Mouse (Mus musculus) kidney, postnatal 25 days (tissue): Measurements from ENCODE around the gene Ip6k3.
A peak's percentile ranks its signal among the peaks of the same experiment; 100 is the strongest.

ENCODE experiments used
- DNase-seq, 2 experiments: peaks; one replicate each; pipeline ENCODE4 v3.0.0; 2021; ENCODE audit warnings: mixed read lengths in 2 of 2

Ip6k3 gene

DNA sequence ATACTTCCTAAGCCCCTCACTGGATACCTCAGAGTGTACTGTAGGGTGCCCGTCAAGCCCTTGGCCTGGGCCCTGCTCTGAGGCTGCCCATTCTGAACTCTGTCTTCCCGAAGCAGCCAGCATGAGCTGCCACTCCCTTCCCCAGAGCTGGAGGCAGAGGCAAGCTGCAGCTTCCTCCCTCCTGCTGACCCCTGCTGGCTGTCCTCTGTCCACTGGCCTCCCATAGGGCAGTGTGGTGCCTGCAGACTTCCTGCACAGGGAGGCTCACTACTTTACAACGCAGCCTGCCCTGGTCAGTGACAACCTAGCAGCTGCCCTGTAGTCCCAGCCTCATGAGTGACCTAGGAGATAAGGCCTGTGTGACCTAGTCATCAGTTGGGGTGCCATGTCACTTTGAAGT lies 14.1 kb upstream of the Ip6k3 start:
- DNase-seq, result peak in 1 of 2 experiments; percentile 54

DNA sequence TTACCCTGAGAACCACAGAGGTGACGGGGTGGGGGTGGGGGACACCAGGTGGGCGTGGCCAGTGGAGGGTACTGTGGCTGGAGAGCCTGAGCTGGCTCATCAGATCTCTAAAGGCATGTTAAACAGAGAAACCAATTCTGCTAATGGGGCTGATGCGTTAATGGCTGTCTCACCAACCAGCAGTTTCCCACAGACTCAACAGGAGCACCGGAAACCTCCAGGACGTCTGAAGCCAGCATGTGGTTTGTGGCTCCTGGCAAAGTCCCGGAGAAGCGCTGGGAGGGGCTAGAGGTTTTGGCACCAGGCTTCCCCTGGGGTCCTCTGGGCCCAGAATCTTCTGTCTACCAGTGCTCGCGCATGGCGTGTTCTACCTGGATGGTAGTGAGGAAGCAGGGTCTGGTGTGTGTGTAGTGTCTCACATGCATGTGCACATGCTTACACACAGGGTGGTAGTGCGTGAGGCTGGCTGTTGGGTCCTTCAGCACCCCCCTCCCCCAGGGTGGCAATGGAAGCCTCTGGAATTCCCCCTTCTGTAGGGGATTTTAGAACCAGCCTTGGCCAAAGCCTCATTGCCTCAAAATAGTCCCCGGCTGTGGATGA lies 12.2 kb upstream of the Ip6k3 start:
- DNase-seq, result no peak

DNA sequence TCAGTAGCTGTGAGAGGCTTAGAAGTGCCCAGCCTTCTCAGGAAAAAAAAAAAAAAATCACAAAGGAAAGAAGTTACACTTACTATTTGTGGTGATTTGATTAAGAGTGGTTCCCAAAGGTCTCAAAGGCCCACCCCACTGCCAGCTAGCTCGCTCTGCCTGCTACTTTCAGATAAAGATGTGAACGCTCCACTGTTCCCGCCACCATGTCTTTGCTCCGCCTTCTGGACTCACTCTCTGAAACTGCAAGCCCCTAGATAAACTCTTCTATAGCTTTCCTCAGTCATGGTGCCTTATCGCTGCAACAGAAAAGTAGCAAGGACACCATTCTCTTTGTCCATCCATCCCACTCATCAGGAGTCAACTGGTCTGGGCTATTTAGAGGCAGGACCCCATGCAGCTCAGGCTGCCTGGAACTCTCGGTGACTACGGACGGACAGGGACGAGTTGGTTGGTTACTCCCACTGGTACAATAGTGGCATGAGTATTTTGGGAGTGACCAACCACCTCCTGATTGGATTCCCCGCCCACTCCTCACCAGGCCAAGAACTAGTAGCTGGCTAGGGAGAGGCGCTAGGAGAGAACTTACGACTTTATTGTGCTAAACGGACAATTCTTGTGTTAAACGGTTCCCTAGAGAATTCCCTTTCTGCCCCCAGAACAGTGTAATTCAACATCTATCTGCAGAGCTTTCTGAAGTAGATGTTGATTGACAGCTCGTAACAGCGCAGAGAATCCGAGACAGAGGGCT lies 11.0 kb upstream of the Ip6k3 start:
- no peak for DNase-seq

DNA sequence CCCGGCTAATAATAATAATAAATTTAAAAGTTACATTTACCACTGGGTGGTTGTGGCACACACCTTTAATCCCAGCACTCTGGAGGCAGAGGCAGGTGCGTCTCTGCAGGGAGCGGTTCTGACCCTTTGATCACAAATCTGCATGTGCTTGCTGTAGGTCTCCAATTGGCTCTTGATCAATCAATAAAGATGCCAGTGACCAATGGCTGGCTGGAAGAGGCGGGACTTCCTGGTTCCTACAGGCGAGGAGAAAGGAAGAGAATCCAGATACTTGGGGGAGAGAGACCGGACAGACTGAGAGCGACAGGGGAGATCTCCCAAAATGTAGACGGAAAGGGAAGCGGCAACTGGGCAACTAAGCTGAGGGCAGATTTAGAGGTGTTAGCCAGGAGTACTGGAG lies 10.4 kb upstream of the Ip6k3 start:
- no peak for DNase-seq

DNA sequence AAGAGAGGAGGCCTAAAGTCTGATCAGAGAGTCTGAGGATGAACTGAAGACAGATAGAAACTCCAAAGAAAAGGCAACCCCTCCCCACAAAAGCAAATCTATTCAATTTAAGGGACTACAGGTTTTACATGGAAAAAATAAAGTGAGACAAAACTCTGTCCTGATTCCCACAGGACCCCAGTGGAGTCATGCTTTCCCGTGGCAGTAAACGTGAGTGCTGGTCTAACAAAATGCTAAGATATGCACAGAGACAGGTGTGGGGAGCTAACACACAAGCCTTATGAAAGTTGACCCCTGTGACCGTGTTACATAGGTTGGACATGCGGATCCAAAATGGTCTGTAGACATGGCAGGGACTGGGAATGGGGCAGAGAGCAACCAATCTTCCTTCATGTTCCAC lies 9.2 kb upstream of the Ip6k3 start:
- no peak for DNase-seq

DNA sequence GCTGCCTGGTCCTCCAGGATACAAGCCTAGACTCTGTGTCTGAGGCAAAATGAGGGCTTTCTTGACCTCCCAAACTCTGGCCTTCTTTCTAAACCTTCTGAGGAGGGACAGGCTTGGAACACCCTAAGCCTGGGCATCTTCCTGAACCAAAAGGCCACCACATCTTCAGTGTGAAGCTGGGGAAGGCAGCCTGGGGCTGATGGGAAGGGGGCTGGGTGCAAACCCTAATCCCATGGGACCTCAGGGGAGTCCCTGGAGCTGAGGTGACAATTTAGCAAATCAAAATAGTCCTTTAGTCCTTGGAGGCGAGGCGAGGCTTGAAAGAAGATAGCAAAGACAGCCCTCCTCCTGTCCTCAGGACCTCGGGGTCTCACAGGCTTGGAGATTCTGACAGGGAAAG lies 8.7 kb upstream of the Ip6k3 start:
- no peak for DNase-seq

DNA sequence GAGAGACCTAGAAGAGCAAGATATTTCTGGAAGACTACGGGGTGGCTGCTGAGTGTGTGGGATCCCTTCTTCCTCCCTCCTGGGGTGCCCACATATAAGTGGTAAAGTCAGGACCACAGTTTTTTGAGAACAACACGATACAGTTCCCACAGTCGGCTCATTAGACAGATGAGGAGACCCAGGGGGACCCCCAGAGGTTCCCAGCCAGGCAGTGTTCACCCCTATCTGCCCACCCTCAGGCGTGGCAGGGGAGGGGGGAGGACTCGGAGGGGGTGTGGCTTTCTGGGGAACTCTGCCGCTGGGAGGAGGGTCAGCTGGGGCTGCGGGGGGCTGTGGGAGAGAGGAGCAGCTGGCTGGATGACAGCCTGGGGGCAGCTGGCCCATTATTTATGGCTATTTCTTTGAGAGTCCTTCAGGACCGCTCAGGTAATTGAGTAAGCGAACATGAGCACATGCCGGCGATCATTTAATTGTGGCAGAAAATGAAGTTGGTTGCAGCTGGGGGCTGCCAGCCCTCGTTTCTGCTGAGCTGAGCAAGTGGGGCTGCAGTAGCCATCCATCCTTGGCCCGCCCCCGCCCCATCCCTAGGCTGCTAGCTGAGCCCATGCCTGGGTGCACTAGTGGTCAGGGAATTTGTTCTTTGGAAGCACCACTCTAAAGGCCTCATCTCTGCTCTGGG lies 7.7 kb upstream of the Ip6k3 start:
- no peak for DNase-seq

DNA sequence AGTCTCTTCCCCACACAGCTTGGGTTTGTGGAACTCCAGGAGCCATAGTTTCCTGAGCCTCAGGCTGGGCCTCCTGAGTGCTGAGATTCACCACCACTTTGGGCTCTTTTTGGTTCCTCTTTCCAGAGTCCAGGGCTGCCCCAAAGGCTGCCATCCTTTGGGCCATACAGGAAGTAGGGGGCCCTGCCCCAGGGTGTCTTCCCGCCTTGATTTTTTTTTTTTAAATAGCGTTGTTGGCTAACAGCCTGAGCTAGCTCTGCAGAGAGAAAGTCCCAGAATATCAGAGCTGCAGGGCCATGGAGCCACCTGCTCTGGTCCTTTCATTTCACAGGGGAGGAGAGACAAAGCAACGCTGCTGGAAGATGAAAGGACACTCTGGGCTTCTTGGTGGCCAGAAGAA lies 6.1 kb upstream of the Ip6k3 start:
- no peak for DNase-seq

DNA sequence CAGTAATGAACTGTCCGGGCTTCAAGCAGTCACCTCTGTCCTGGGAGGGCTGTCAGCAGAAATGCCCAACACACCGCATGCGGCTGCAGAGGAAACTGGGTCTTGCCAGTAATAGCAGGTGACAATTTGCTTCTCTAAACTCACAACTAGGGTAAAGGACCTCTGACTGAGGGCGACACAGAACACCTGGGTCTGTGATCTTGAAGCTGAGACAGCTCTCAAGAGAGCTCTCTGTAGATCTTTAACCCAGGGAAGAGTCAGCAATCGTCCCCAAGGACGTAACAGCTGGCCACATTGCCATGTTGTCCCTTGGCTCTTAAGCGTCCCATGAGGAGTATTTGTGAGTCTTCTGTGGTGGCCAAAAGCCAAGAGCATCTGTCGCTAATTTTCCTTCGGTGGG lies 4.9 kb upstream of the Ip6k3 start:
- no peak for DNase-seq

DNA sequence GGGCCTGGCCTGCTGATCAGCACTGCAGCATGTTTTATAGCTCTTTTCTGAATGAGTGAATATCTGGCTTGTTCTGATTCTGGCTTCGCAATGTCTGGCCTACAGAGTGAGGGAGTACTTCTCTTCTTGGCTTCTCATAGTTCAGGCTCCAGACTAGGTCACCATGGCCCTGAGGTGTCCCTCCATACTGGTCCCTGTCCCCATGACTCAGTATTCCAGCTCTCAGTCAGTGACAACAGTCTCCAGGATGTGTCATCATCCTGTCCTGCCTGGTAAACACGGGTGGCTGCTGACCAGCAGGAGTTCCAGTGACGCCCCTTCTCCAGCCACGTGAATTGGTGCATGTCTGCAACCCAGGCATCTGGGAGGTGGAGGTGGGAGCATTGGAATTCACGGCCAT lies 3.5 kb upstream of the Ip6k3 start:
- no peak for DNase-seq

DNA sequence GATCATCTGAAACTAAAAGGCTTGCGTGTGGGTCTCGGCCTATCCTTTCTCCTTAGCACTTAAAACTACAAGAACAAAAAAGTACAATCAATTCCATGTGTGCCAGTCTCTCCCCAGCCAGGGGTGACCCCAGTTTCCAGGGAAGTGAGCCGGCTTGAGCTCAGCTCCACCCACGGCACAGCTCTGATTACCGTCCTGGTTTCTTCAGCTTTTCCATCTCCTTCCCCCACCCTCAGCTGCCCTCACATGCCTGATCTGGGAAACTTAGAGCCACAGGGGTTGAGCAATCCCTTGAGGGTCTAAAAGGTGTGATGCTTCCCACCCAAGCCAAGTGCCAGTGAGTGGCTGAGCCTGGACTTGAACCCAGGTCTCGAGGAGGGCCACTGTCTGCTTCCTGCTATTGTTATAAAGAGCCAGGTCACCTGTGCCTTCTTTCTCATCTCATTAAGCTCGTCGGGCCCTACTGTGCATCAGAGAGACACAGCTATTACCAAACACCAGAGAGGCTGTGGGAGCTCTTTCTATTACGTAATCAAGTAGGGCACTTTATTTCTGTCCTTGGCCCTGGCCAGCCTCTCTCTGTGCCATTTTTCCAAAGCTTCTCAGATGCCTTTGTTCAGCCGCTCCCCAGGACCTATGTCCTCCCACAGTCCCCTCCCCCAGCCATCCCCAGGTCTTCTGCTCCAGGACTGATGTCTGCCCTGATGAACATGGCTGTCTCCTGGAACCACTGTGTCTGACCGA lies 2.5 kb upstream of the Ip6k3 start:
- no peak for DNase-seq

DNA sequence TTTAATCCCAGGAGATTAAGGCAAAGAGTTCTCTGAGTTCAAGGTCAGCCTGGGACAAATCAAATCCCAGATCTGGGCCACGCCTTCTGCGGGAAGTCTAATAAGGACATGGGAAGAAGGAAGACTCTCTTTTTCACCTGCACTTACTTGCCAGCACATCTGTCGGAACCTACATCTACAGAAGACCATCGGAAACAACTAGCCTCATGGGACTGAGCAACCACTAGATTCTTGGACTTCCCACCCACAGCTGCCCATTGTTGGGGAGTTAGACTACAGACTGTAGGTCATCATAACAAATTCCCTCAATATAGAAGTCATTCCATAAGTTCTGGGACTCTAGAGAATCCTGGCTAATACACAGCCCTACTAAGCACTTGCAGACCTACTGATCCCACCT lies 974 bp upstream of the Ip6k3 start:
- no peak for DNase-seq

DNA sequence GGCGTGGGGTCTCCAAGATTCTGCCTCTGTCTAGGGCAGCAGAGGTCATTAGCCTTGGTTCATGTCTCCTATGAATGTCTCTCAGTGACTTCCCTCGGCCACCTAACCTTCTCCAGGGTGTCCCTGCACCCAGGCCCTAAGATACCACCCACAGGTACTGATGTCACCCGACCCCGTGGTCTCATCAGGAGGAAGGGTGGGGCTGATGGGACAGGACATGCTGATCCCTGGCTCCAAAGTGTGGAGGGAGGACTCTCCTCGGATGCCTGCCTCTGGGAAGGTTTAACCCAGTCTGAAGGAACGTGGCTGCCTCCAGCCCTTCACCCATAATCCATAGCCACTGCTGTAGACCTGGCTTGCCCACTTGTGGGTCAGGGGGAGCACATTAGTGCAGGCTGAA lies 694 bp downstream of the Ip6k3 start:
- DNase-seq, result no peak

DNA sequence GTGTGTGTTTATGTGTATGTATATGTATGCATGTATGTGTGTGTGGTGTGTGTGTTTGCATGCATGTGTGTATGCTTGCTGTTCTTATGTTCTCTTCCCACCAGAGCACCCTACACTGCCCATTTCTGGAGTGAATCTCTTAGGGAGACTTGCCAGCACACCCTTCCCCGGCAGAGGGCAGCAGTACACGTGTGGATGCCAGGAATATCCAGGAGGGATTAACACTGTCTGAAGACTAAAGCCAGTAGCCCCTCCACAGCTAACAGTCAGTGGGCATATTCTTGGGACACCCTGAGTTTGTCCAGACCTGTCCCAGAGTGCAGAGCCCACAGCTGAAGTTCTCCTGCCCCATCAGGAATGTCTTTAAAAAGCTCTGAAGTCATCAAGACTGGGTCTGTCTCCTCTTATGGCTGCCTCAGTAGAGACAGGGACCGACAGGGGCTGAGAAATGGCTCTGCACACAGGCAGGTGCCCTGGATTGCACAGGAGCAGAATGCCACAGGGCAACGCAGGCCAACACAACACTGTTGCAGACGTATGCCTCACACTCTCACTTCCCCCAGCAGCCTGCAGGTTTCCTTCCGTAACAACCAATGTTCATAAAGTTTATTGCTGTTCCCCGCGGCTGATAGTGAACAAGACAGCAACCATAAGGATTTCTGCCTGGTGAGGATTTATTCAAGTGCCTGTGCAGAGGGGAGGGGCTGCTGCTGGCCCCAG lies 2.4 kb downstream of the Ip6k3 start:
- DNase-seq, result peak in 1 of 2 experiments; percentile 61

DNA sequence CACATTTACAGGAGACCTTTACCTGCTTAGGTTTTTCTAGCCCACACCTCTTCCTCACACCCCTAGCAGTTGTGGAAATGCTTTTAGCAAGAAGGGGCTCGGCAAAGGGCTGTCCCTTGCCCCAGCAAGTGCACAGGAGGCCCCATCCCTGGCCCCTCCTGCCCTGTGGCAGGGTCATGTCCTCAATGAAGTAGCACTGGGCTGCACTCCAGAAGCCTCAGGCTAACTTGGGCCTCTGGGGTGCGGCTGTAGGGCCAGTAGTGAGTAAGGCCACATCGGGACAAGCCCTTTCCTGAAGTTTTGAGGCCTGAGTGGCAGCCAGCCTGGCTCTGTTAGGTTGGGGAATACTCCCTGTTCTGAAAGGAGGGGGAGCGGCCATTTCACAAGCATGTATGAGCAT lies 6.7 kb downstream of the Ip6k3 start:
- peak in 1 of 2 experiments; percentile 60 for DNase-seq

DNA sequence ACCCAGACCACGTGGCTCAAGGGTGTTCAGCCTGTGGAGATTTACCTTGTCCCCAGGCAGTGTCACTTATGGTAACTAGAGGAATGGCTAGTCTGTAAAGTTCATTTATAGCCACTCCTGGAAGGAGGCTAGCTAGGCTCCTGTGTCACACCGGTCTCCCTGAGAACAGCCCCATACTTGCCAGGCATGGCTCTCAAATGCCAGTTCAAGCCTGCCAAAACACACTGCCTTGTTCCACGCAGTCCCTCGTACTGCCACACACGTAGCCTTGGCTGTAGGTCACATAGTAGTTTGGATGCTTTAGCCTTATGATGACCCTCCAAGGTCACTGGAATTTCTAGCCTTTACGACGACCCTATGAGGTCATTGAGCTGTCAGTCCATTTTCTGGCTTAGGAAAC lies 8.4 kb downstream of the Ip6k3 start:
- DNase-seq, result no peak

DNA sequence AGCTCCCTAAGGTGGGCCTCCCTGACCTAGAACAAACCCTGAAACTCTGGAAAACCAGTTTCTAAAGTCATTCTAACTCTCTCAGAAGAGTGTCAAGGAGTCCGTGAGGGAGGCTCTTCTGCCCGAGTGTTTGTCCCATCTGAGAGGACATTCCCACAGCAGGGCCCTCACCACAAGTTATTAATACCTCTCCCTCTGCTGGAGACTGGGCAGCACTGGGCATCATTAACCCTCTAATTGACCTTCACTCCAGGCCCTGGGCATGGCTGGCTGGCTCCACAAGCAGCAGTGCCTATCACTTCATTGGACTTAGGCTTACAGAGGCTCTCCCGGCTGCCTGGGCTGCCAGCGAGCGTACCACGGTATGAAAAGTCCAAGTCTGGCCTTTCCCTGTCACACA lies 9.2 kb downstream of the Ip6k3 start:
- DNase-seq, result no peak

DNA sequence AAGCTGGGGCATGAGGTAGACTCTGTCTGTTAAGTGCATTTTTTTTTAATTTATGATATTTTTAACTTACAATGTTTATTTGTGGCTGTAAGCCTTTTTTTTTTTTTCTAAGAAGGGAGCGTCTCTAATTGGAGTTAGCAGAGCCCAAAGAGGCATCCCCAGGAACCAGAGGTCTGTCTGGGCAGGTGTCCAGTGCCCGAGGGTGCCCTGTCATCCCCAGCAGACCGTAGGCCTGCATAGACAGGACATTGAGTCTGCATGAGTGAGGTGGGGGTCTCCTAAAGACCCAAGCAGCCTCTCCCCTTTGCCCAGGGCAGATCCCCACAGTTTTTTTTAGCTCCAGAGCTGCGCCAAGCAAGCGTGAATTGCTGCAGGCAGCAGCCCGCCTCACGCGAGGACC lies 11.8 kb downstream of the Ip6k3 start:
- no peak for DNase-seq

DNA sequence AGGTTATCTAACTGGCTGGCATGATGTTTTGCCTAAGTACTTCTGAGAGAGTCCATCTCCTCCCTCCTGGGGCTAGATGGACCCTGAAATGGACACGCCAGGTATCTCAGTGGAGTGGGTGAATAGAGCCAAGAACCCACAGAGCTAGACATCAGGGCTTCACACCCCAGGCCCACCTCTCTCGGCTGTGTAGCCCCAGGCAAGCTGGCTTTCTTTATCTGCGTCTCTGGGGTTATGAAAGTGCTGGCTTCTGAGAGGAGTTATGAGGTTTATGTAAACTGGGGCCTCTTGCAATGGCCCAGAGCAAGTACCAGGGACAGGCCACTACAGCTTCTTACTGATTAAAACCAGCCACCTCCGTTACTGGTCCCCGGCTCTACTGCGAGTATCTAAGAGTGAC lies 12.7 kb downstream of the Ip6k3 start:
- DNase-seq, result peak in 1 of 2 experiments; percentile 24

DNA sequence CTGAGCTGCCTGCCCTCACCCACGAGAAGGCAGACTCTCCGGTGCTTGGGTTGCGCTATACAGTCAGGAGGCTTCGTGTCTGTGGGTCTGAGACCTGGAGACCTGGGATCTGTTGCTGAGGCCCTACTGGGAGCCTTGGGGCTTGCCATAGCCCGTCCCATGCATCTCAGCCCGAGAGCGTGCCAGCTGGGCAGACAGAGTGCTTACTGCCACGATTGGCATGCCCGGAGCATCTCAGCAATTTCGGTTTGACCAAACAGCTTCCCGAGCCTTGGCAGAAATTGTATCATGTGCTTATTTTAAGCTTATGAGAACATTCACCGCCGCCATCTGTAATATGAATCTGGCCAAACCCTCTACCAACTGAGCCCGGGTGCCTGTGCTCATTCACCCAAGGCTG lies 13.3 kb downstream of the Ip6k3 start:
- peak in 1 of 2 experiments; percentile 34 for DNase-seq

DNA sequence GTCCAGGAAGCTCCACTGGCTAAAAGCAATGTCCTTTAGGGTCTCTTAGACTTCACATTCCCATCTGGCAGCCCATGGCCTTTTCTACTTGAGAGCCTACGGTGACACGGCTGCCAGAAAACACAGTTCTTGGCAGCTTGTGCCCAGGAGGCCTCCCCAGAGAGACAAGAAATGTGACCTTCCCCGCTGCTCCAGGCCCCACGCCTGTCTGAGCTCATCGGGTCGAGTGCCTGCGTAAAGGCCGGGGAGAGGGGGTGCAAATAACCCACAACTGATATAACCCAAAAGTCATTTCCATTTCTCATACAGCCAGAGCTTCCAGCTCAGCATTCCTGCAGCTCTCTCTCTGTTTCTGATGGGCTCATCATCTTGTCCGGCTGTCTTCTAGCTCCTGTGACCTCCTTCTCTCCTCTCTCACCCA lies 13.8 kb downstream of the Ip6k3 start:
- peak in 1 of 2 experiments; percentile 46 for DNase-seq

DNA sequence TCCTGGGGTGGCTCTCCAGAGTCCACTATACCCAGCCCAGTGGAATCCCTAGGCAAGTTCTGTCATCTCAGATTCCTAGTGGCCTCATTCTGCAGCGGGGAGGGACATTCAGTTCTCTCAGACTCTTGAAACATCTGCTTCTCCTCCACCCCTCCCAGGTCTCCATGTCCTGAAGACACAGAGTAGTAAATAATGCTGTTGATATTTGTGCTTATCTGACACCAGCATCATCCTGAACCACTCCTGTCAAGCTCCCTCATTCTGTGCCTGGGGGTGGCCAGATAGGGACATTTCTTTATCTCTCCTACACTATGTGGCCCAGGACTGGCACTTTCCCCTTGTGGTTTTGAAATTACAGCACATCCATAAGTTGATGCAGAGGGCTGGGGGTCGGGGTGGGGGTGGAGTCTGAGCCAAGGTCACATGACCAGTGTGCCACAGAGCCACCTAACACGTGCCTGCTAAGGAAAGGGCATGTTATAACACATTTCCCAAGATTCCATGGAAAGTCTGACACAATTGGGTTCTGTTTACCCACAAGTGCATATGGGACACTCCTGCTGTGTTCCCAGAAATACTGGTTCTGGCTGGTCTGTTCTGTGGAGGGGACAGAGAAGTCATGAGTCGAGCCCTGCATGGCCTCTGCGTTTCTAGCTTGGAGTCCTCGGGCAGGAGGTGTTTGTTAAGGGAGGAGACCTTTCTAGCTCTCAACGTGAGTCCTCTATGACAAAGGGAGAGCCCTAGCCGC lies 14.4 kb downstream of the Ip6k3 start:
- peak in 1 of 2 experiments; percentile 38 for DNase-seq
